Mouse (Mus musculus): ENCODE measurements around the gene Tnik.

GRCm38 (mm10) chr3:28264841-28265150 lies 1.8 kb downstream of the Tnik start:
- TF ChIP-seq CTCF (IDR thresholded peaks at IDR 0.05; ENCODE audit: borderline replicate concordance, control insufficient read depth, extremely low read depth, insufficient read depth, low read length, poor library complexity): no peak
- no peak for TF ChIP-seq POLR2A (IDR thresholded peaks at IDR 0.05; ENCODE audit: control insufficient read depth, extremely low read depth, insufficient read depth, low read length, poor library complexity)

All from thymus, adult 2 months (tissue).